Mouse (Mus musculus) CH12F3 (cell line): Measurements from ENCODE around the gene Dhx37.
"Not testable (repeated sequence)": the region's sequence is repeated elsewhere in the genome, so short reads cannot be mapped to it uniquely, and the experiment has no call there.

Experiments
- in situ Hi-C: fragments of 300-500 bp; cut with MboI; formaldehyde crosslinking; loops from 2 replicates; pipeline ENCODE4 v1.14.3; 2020; ENCODE audit warnings: low sequenced_read_pairs

Gene Dhx37

GRCm38 (mm10) chr5:125449306-125449705, 15.4 kb upstream of the Dhx37 start:
- in situ Hi-C loops, result no loop called here

DNA sequence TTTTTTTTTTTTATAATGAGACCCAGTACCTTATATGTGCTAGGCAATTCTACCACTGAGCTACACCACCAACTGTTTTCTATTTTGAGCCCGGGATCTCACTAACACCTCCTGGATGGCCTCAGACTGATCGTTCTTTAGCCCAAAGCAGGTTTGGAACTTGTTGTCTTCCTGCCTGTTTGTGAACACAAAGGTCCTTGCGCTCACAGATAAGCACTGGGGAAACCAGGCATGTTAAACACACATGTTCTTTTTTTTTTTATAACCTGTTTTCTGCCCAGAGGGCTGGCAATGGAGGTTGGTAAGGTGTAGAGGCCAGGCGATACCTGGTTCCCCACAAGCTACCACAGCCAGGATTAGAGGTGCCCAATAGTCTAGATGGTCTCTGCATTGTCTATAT, 14.7 kb upstream of the Dhx37 start:
- in situ Hi-C loops, result no loop called here

DNA sequence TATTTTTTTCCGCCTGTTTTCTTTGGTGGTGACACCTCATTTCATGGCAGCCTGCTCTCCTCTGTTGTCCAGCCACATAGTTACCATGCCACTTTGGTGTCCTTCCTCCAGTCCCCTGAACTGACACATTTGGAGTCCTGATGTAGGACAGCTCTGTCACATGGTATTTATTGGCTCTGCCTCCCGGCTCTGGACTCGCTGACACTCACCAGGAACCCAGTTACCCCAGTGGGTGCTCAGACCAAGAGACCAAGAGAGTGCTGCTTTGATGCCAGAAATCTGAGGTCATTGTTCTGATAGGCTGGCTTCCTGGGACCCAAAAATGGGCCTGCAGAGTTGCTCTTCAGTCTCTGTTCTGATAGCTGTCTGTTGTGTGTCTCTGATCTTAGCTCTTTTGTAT, 14.1 kb upstream of the Dhx37 start:
- in situ Hi-C loops, result no loop called here

DNA sequence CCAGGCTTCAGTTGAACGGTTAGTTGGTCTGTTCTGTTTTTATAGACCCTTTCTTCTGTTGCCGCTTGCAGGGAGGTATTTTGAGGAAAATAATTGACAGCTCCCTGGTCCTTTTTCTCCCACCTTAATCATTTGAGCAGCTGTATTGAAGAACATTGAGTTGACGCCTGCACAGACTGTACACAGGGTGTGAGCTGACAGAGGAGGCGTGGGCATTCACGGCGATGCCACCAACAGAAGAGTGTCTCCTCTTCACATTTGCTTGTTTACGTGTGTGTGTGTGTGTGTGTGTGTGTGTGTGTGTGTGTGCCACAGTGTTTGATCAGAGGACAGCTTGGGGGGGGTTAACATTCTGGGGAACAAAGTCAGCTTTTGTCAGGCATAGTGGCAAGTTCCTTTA, 12.4 kb upstream of the Dhx37 start:
- in situ Hi-C loops, result no loop called here

DNA sequence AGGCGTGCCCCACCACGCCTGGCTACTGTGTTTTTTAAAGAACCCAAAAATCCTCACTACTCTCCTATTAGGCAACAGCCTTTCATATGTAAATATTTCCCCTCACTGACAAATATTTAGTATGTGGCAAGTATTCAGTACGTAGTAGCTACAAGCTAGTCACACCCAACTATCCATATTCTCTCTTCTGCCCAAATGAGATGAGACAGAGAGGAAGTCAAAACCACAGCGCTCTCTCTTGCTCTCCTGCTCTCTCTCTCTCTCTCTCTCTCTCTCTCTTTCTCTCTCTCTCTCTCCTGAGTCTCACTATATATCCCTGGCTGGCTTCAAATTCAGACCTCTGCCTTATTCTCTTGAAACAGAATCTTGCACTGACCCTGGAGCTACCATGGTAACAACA, 10.6 kb upstream of the Dhx37 start:
- in situ Hi-C loops, result no loop called here

GRCm38 (mm10) chr5:125443915-125444314, 10.0 kb upstream of the Dhx37 start:
- in situ Hi-C loops, result no loop called here

GRCm38 (mm10) chr5:125443335-125443734, 9.4 kb upstream of the Dhx37 start:
- in situ Hi-C loops, result no loop called here

- in situ Hi-C loops, result no loop called here
Measured at GRCm38 (mm10) chr5:125442136-125442995, 8.4 kb upstream of the Dhx37 start.

DNA sequence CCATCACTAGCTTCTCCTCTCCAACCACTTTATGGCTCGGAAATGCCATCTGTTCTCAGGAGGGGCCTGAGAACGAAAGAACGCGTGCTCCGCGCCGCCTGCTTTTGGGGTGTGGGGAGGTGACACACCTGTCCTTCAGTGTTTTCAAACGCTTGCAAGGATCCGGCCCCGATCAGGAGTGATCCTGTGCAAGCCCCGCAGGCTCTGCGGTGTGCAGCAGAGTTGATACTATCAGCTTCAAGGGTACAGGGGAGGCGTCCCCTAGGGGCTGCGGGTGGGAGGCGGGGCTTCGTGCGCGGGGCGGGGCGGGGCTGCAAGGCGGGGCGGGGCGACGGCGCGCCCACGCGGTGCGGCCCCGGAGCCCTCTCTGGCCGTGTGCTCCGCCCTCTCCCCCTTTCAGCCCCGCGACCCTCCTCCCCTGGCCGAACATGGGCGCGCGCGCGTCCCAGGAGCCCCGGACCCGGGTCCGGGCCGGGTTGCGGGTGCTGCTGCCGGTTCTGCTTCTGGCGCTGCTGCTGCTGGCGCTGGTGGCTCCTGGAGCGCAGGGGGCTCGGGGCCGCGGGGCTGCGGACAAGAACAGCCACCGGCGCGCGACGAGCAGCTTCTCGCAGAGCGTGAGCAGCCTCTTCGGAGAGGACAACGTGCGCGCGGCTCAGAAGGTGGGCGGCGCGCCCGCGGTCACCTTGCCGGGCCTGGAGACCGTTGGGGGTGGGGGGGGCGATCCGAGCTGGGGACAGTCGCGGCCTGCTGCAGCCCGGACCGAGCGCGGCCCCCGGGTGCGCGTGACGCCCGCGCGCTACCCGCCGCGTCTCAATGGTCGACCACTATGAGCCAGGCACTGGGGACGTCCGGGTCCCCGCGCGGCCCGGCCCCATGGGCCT, 7.6 kb upstream of the Dhx37 start, which contains the start of gene Bri3bp:
Bri3bp (plus strand) TSS at position 335 of the 881 bp plus-strand sequence.
- in situ Hi-C loops, result no loop called here

- in situ Hi-C loops, result no loop called here
Measured at GRCm38 (mm10) chr5:125440583-125441233, 6.8 kb upstream of the Dhx37 start.

- in situ Hi-C loops, result not testable (repeated sequence)
Measured at GRCm38 (mm10) chr5:125434347-125434746, 426 bp upstream of the Dhx37 start.

- in situ Hi-C loops, result not testable (repeated sequence)
Measured at GRCm38 (mm10) chr5:125432324-125432723, 1.6 kb downstream of the Dhx37 start.

DNA sequence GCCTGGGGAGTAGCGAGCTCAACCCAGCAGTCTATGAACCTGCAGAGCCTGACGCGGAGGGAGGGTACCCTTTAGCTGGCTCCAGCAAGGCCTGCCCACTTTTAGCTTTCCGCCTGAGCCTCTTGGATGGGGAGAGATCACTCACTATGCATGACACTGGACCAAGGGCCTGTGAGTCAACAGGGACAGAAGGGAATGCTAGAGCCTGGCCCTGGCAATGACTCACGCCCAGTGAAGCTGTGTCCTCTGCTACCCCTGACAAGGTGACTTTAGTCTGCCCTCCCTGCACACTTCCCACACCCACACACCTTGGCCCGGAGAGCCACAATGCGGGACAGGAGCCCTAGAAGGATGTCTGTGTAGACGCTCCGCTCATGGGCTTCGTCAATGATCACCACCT, 7.6 kb downstream of the Dhx37 start:
- in situ Hi-C loops, result no loop called here

DNA sequence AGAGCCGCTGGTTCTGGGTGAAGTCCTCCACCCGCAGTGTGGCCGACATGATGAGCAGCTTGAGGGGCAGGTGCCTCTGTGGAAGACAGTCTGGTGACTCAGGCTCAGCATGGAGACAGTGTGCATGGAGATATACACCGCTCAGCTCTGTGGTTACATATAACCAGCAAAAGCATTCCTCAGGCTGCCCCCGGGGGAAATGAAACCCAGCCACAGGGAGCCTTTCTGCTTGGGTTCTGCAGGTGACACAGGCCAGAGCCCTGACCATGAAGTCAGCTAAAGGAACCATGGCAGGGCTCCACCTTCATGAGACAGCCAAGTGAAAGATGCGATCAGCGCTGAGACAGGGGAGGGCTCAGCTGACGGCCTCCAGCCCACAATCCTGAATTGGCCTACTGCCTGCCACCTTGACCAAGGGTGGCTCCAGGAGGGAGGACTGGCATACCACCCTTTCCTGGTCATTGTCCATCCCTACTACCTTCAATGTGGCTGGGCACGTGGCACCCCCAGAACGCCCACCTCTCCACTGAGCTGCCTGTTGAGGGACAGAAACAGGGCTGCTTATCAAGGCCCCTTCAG, 8.1 kb downstream of the Dhx37 start:
- in situ Hi-C loops, result no loop called here

- in situ Hi-C loops, result no loop called here
Measured at GRCm38 (mm10) chr5:125419124-125419523, 14.8 kb downstream of the Dhx37 start.

DNA sequence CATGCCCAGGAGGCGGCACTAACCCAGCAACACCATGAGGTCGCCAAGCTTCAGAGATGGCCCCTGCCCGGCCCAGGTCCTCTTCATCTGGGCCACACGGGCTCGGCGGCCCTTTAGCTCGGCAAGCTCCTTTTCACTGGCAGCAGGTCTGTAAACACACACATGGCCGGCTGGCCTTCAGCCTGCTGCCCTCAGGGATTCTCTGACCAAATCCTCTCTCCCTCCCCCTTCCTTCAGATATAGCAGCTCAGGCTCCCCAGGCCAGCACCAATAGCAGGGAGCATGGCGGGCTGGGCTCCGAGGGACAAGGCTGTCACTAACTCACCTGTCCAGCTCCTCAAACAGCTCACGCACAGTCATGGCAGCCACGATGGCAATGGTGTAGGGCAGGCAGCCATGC, 15.3 kb downstream of the Dhx37 start:
- in situ Hi-C loops, result no loop called here

DNA sequence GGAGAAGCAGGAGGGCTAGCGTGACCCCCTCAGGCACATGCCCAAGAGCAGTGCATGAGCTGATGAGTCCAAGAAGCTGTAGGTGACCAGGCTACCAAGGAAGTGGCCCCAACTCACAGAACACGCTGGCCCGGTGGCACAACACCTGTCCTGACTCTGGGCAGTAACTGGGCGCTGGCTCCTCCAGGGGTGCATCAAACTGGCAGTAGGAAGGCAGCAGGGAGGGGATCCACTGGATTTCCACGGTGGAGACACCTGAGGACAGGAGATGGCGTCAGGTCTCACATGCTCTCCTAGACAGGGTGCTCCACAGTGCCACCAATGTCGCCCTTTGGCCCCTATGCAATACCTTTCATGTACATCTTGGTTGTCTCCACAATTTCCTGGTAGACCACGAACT, 17.7 kb downstream of the Dhx37 start:
- in situ Hi-C loops, result no loop called here

DNA sequence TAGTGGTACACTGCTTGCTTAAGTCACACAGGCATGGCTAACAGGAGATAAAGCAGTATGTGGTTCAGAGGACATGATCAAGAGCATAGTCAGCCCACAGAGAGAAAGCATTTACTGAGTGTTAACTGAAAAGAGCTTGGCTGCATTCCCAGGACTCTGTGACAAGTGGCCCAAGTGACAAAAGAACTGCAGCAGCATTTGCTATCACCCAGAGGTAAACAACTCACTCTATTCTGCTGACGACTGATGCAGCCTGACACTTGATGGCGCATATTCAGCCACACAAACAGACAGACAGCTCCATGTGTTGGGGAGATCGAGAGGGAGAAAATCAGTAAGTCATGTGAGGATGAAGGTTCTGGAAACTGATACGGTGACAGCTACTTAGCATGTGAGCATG, 20.2 kb downstream of the Dhx37 start:
- in situ Hi-C loops, result no loop called here

- in situ Hi-C loops, result not testable (repeated sequence)
Measured at GRCm38 (mm10) chr5:125412536-125412935, 21.4 kb downstream of the Dhx37 start.

GRCm38 (mm10) chr5:125411972-125412530, 21.9 kb downstream of the Dhx37 start:
- in situ Hi-C loops, result no loop called here
